Mouse (Mus musculus) bone marrow, adult 2 months (tissue): Measurements from ENCODE around the gene Grik1.

Source experiments
- CTCF ChIP-seq: fragments of 200-500 bp; IDR thresholded peaks from 2 replicates; pipeline ENCODE4 v1.5.1; 2011; ENCODE audit warnings: low read length, control low read depth; ENCODE audit not compliant: control insufficient read depth, insufficient read depth
- POLR2A ChIP-seq: fragments of 200-500 bp; IDR thresholded peaks from 2 replicates; pipeline ENCODE4 v1.6.1; 2011; ENCODE audit warnings: low read depth, mild to moderate bottlenecking, control low read depth, low read length, borderline replicate concordance; ENCODE audit not compliant: control insufficient read depth

GRCm38 (mm10) chr16:88166547-88166946, 123.5 kb downstream of the Grik1 start:
- TF ChIP-seq POLR2A, result no peak
- TF ChIP-seq CTCF, result no peak
